Mouse (Mus musculus): Measurements from ENCODE around the gene Tenm4.

- TF ChIP-seq CTCF (IDR thresholded peaks at IDR 0.05; ENCODE audit: low read depth): no peak
- TF ChIP-seq EP300 (IDR thresholded peaks at IDR 0.05; ENCODE audit: low read depth): no peak
Observed at GRCm38 (mm10) chr7:96792456-96793229, 621.6 kb downstream of the Tenm4 start.

All from liver, postnatal 0 days (tissue).